In the genomic region with DNA sequence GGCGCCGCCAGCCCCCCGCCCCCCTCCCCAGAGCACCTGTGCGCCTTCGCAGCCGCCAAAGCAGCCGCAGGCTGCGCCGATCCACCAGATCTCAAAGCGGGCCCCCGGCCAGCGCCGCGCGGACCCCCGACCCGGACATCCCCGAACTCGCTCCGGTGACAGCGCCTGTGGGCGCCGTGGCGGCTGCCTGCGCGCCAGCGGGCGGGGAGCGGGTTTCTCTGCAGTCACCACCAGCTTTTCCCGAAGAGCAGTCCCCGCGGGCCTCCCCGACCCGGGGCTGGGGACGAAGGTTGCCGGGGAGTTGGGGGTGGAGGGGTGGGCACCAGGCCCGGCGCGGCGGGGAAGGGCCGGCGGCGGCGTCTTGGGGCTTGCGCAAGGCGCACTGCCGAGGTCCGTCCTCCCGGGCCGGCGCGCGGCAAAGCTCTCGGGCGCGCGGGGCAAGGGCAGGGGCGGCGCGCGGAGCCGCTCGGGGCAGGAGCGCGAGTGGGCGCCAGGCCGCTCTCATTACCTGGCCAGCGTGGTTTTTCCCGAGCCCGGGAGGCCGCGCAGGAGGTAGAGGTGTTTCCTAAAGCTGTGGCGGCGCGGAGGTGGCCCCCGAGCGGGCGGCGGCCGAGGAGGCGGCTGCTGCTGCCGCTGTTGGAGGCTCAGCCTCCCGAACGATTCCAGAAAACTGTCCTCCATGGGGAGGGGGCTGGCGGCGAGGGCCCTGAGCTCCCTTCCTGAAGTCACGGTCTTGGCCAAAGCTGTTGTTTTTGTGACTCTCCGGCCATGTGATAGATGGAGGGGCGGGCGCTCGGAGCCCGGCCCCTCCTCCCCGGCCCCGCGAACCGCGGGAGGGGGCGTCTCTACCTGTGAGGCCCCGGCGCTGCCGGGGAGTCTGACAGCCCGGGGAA, we compare ENCODE assay signal across 8 mouse cellular contexts. TPM values are rescaled to one million over a fixed set of nuclear protein-coding genes. Genes with fewer than 3 reads are reported as not detected.
DNase-seq lines count a peak whose midpoint lies in the region; ATAC-seq and TF ChIP-seq lines count a peak whose summit lies in the region.

No protein-coding gene starts in this region.

- DNase-seq in B cell, adult 2 months, result peak; percentile 79 to 81
- DNase-seq in adrenal gland, postnatal 14 days, result peak; percentile 72
- peak; percentile 65 for DNase-seq in kidney, postnatal 10 days
- peak; percentile 66 for DNase-seq in stomach, postnatal 0 days (ENCODE audit: low spot score)

- peak overlapping the region; percentile 99 for H3K4me2 ChIP-seq in embryonic facial prominence, embryonic 15.5 days (replicated peaks)
- H3K4me2 ChIP-seq in heart, embryonic 14.5 days (ENCODE audit: low read length), result peak overlapping the region; percentile 100
- H3K4me2 ChIP-seq in liver, embryonic 15.5 days, result peak overlapping the region; percentile 98
- peak overlapping the region; percentile 100 for H3K4me2 ChIP-seq in neural tube, embryonic 12.5 days (replicated peaks)
- H3K4me2 ChIP-seq in stomach, postnatal 0 days (replicated peaks; ENCODE audit: low read depth), result peak overlapping the region; percentile 99

- H3K36me3 ChIP-seq in embryonic facial prominence, embryonic 15.5 days, result no peaks in the 10 kb centered on the region
- no peaks in the 10 kb centered on the region for H3K36me3 ChIP-seq in heart, embryonic 14.5 days (ENCODE audit: control insufficient read depth, insufficient read depth, low read length)
- peaks cover 14% of the 10 kb centered on the region; the same call in 1 of the 2 replicates for H3K36me3 ChIP-seq in liver, embryonic 15.5 days (replicated peaks)
- no peaks in the 10 kb centered on the region for H3K36me3 ChIP-seq in neural tube, embryonic 12.5 days
- H3K36me3 ChIP-seq in stomach, postnatal 0 days (ENCODE audit: control insufficient read depth, insufficient read depth, low read length), result no peaks in the 10 kb centered on the region; the same call in 1 of the 2 replicates

- H3K27ac ChIP-seq in embryonic facial prominence, embryonic 15.5 days (replicated peaks), result 0 out of 2 replicates have a peak overlapping the region, but pooled peaks have one; percentile 28
- H3K27ac ChIP-seq in heart, embryonic 14.5 days (replicated peaks in 1 of 2; ENCODE audit: control insufficient read depth in 1 of 2, insufficient read depth in 1 of 2, low read depth in 2 of 2, low read length in 2 of 2), result no peak overlapping the region
- H3K27ac ChIP-seq in liver, embryonic 15.5 days (replicated peaks), result peak overlapping the region; percentile 87
- no peak overlapping the region for H3K27ac ChIP-seq in neural tube, embryonic 12.5 days
- peak overlapping the region; percentile 84 for H3K27ac ChIP-seq in stomach, postnatal 0 days (replicated peaks)

- H3K4me3 ChIP-seq in embryonic facial prominence, embryonic 15.5 days (replicated peaks), result peak overlapping the region; percentile 78
- H3K4me3 ChIP-seq in heart, embryonic 14.5 days (ENCODE audit: control insufficient read depth in 1 of 2, insufficient read depth in 1 of 2, low read depth in 1 of 2, low read length in 2 of 2), result peak overlapping the region; percentile 56 to 88
- peak overlapping the region; percentile 92 for H3K4me3 ChIP-seq in liver, embryonic 15.5 days (replicated peaks)
- peak overlapping the region; percentile 77 for H3K4me3 ChIP-seq in neural tube, embryonic 12.5 days
- H3K4me3 ChIP-seq in stomach, postnatal 0 days (ENCODE audit: low read depth, low read length), result peak overlapping the region; percentile 87

- peaks cover 34% of the 10 kb centered on the region for H3K27me3 ChIP-seq in embryonic facial prominence, embryonic 15.5 days
- peaks cover 10% of the 10 kb centered on the region; the same call in 1 of the 2 replicates for H3K27me3 ChIP-seq in heart, embryonic 14.5 days (ENCODE audit: control insufficient read depth, insufficient read depth, low read length)
- H3K27me3 ChIP-seq in liver, embryonic 15.5 days, result no peaks in the 10 kb centered on the region
- H3K27me3 ChIP-seq in neural tube, embryonic 12.5 days (replicated peaks), result peaks cover 43% of the 10 kb centered on the region
- no peaks in the 10 kb centered on the region for H3K27me3 ChIP-seq in stomach, postnatal 0 days (ENCODE audit: control insufficient read depth, insufficient read depth, low read length)

- no peak for TF ChIP-seq EP300 in stomach, postnatal 0 days (optimal IDR thresholded peaks at IDR 0.05)

- peak overlapping the region; percentile 53 for H3K9ac ChIP-seq in embryonic facial prominence, embryonic 15.5 days
- H3K9ac ChIP-seq in heart, embryonic 14.5 days (ENCODE audit: low read length), result peak overlapping the region; percentile 80
- peak overlapping the region; percentile 89 for H3K9ac ChIP-seq in liver, embryonic 15.5 days
- peak overlapping the region; percentile 67 for H3K9ac ChIP-seq in neural tube, embryonic 12.5 days
- peak overlapping the region; percentile 74 for H3K9ac ChIP-seq in stomach, postnatal 0 days (ENCODE audit: low read length)

- TF ChIP-seq CTCF in stomach, postnatal 0 days (IDR thresholded peaks at IDR 0.05; ENCODE audit: low read depth), result no peak

- H3K9me3 ChIP-seq in embryonic facial prominence, embryonic 15.5 days (replicated peaks), result no peaks in the 10 kb centered on the region
- H3K9me3 ChIP-seq in heart, embryonic 14.5 days (ENCODE audit: control insufficient read depth, low read length), result no peaks in the 10 kb centered on the region
- H3K9me3 ChIP-seq in liver, embryonic 15.5 days (replicated peaks), result no peaks in the 10 kb centered on the region
- H3K9me3 ChIP-seq in neural tube, embryonic 12.5 days, result no peaks in the 10 kb centered on the region
- no peaks in the 10 kb centered on the region for H3K9me3 ChIP-seq in stomach, postnatal 0 days (ENCODE audit: control insufficient read depth, low read length)

- WGBS in embryonic facial prominence, embryonic 15.5 days, result under 1% methylated on average over 99 of the region's 102 CpGs
- under 1% methylated on average over 99 of the region's 102 CpGs for WGBS in heart, embryonic 14.5 days
- 1% methylated on average over 102 of the region's 102 CpGs for WGBS in liver, embryonic 15.5 days (ENCODE audit: insufficient replicate concordance)
- WGBS in neural tube, embryonic 12.5 days, result under 1% methylated on average over 102 of the region's 102 CpGs
- under 1% methylated on average over 88 of the region's 102 CpGs for WGBS in stomach, postnatal 0 days

- ATAC-seq in embryonic facial prominence, embryonic 15.5 days (ENCODE audit: insufficient number of reproducible peaks, low FRiP score, low TSS enrichment, low read depth), result peak; percentile 69
- peak; percentile 74 for ATAC-seq in heart, embryonic 14.5 days (ENCODE audit: insufficient number of reproducible peaks, insufficient read depth, low FRiP score, low read depth)
- peak; percentile 66 for ATAC-seq in liver, embryonic 15.5 days (ENCODE audit: insufficient read depth)
- ATAC-seq in neural tube, embryonic 12.5 days (ENCODE audit: low FRiP score, low read depth), result peak; percentile 78
- peak; percentile 74 for ATAC-seq in stomach, postnatal 0 days (ENCODE audit: low FRiP score, low TSS enrichment)

- H3K4me1 ChIP-seq in embryonic facial prominence, embryonic 15.5 days, result peaks cover 16% of the 10 kb centered on the region
- peaks cover 4 to 10% of the 10 kb centered on the region in 2 experiments; a peak in 3 of 4 replicates for H3K4me1 ChIP-seq in heart, embryonic 14.5 days (ENCODE audit: control insufficient read depth in 2 of 2, insufficient read depth in 2 of 2, low read length in 2 of 2)
- H3K4me1 ChIP-seq in liver, embryonic 15.5 days (replicated peaks), result peaks cover 61% of the 10 kb centered on the region
- H3K4me1 ChIP-seq in neural tube, embryonic 12.5 days, result peaks cover 19% of the 10 kb centered on the region
- no peaks in the 10 kb centered on the region for H3K4me1 ChIP-seq in stomach, postnatal 0 days (replicated peaks; ENCODE audit: control insufficient read depth, insufficient read depth)

RNA-seq across cellular contexts. Expression of a gene that starts 3.0 kb away (rescaled TPM):
- total RNA-seq in adrenal gland, postnatal 14 days (2021), result 42.5 and 47.1 TPM in 2 replicates
- polyA plus RNA-seq in embryonic facial prominence, embryonic 15.5 days (2015; fragmentation: Nextera tagmentation; extraction: Ambion mirVana), result 7.0 and 8.6 TPM in 2 replicates
- 3.3 and 3.6 TPM in 2 replicates for polyA plus RNA-seq in heart, embryonic 14.5 days (2014; fragmentation: Nextera tagmentation; extraction: Ambion mirVana)
- 13.3 and 14.5 TPM in 2 replicates for polyA plus RNA-seq in liver, embryonic 15.5 days (2015; fragmentation: Nextera tagmentation; extraction: Ambion mirVana)
- 4.6 and 4.9 TPM in 2 replicates for polyA plus RNA-seq in neural tube, embryonic 12.5 days (2016; fragmentation: Nextera tagmentation; extraction: Ambion mirVana)
- 10.5 and 11.9 TPM in 2 replicates for polyA plus RNA-seq in stomach, postnatal 0 days (2015; fragmentation: Nextera tagmentation; extraction: Ambion mirVana)

Comparison
In these comparisons a context has a peak if more than half of its experiments do, and no peak if none do; other contexts are left out.
1. H3K27ac ChIP-seq: peak in embryonic facial prominence, embryonic 15.5 days (single experiment), liver, embryonic 15.5 days (single experiment) and stomach, postnatal 0 days (single experiment); none in heart, embryonic 14.5 days (0 of 2) and neural tube, embryonic 12.5 days (single experiment).
2. Peak in every context shown above with its lines, with median percentiles within 50 percentile points of each other: DNase-seq, ATAC-seq, H3K4me2 ChIP-seq, H3K4me3 ChIP-seq and H3K9ac ChIP-seq.